Mouse (Mus musculus): ENCODE results near the gene Cldn14.

- no peak for TF ChIP-seq CTCF (IDR thresholded peaks at IDR 0.05; ENCODE audit: control insufficient read depth, insufficient read depth, insufficient replicate concordance, low read depth, low read length)
- no peak for TF ChIP-seq POLR2A (IDR thresholded peaks at IDR 0.05; ENCODE audit: control insufficient read depth, low read depth, low read length)
These were observed 100.9 kb downstream of the Cldn14 start for GRCm38 (mm10) chr16:93907761-93908160.

All from testis, adult 2 months (tissue).